Mouse (Mus musculus) liver, embryonic 13.5 days (tissue): Measurements from ENCODE around the gene Fam219b. TPM values are rescaled to one million over a fixed set of nuclear protein-coding genes. Genes with fewer than 3 reads are reported as not detected.

Experiments used
- ATAC-seq: fragments of 200-750 bp; cut with Nextera tagmentation; 2 replicates; pipeline ENCODE4 v1.8.0; 2017; ENCODE audit warnings: low read depth, mild to moderate bottlenecking, moderate number of reproducible peaks, moderate library complexity
- DNase-seq: peaks from one replicate; pipeline ENCODE4 v3.0.0; 2022
- H3K27ac ChIP-seq: fragments of 300-500 bp; sonication (generic); 2 replicates; pipeline ENCODE4 v1.5.1; 2015; ENCODE audit warnings: moderate library complexity, mild to moderate bottlenecking, inconsistent platforms
- H3K27me3 ChIP-seq: fragments of 300-500 bp; sonication (generic); 2 replicates; pipeline ENCODE4 v1.6.1; 2015; ENCODE audit warnings: mild to moderate bottlenecking, inconsistent platforms
- H3K36me3 ChIP-seq: fragments of 300-500 bp; sonication (generic); 2 replicates; pipeline ENCODE4 v1.6.1; 2015; ENCODE audit warnings: mild to moderate bottlenecking, inconsistent platforms
- H3K4me1 ChIP-seq: fragments of 300-500 bp; sonication (generic); replicated peaks from 2 replicates; pipeline ENCODE4 v1.6.1; 2015; ENCODE audit warnings: inconsistent platforms
- H3K4me2 ChIP-seq: fragments of 300-500 bp; sonication (generic); 2 replicates; pipeline ENCODE4 v1.6.1; 2015; ENCODE audit warnings: inconsistent platforms, mild to moderate bottlenecking, moderate library complexity
- H3K4me3 ChIP-seq: fragments of 300-500 bp; sonication (generic); replicated peaks from 2 replicates; pipeline ENCODE4 v1.5.1; 2015; ENCODE audit warnings: mild to moderate bottlenecking, inconsistent platforms
- H3K9ac ChIP-seq: fragments of 300-500 bp; sonication (generic); 2 replicates; pipeline ENCODE4 v1.6.1; 2015; ENCODE audit warnings: mild to moderate bottlenecking, inconsistent platforms
- H3K9me3 ChIP-seq: fragments of 300-500 bp; sonication (generic); replicated peaks from 2 replicates; pipeline ENCODE4 v1.6.1; 2016; ENCODE audit warnings: inconsistent platforms
- WGBS: fragments of 180-500 bp; shearing (Covaris S2); methylation state at CpG from one replicate; pipeline ENCODE4 v1.1.7; 2015; ENCODE audit not compliant: insufficient replicate concordance; 5-methylcytosine and 5-hydroxymethylcytosine counted together
- polyA plus RNA-seq: library from polyadenylated mRNA; unstranded; fragments of >200 nt; fragmentation: Nextera tagmentation; extraction: Ambion mirVana; gene quantifications from 2 replicates; pipeline ENCODE4 v1.2.1, GENCODE M21; 2015

The Fam219b gene
- polyA plus RNA-seq, 1 experiment from 2014 or later, result 8.2 TPM

- Histone ChIP-seq H3K4me3 (peak overlapping the region; percentile 50; the same call in 1 of the 2 replicates), H3K4me1 (peaks cover 48% of the 10 kb centered on the region)
- no peak for ATAC-seq
These were observed 32.4 kb upstream of the Fam219b start for GRCm38 (mm10) chr9:57504891-57505290.

GRCm38 (mm10) chr9:57505700-57506099 is 31.6 kb upstream of the Fam219b start:
- under 1% methylated on average over 8 of the region's 8 CpGs for WGBS
- ATAC-seq (peak; percentile 99), DNase-seq (peak; percentile 86)
- H3K36me3 ChIP-seq, result no peaks in the 10 kb centered on the region
- H3K4me2 ChIP-seq, result peak overlapping the region; percentile 37
- no peaks in the 10 kb centered on the region for H3K9me3 ChIP-seq
- peaks cover 52% of the 10 kb centered on the region for H3K4me1 ChIP-seq
- H3K27me3 ChIP-seq, result peaks cover 85% of the 10 kb centered on the region
- 0 out of 2 replicates have a peak overlapping the region, but pooled peaks have one; percentile 7 for H3K4me3 ChIP-seq
- no peak overlapping the region for H3K9ac ChIP-seq
- 0 out of 2 replicates have a peak overlapping the region, but pooled peaks have one; percentile 18 for H3K27ac ChIP-seq

More at GRCm38 (mm10) chr9:57504891-57505290, 32.4 kb upstream of the Fam219b start:
- Histone ChIP-seq H3K36me3 (no peaks in the 10 kb centered on the region), H3K4me2 (peak overlapping the region; percentile 69), H3K27me3 (peaks cover 85% of the 10 kb centered on the region), H3K9me3 (no peaks in the 10 kb centered on the region), H3K9ac (no peak overlapping the region), H3K27ac (no peak overlapping the region)
- WGBS, result 39% methylated on average over 10 of the region's 10 CpGs
- DNase-seq, result no peak

GRCm38 (mm10) chr9:57510577-57510976 is 26.8 kb upstream of the Fam219b start:
- no peak overlapping the region for H3K27ac ChIP-seq
- H3K4me1 ChIP-seq, result peaks cover 25% of the 10 kb centered on the region
- no peak overlapping the region for H3K4me3 ChIP-seq
- H3K9me3 ChIP-seq, result no peaks in the 10 kb centered on the region
- WGBS, result 37% methylated on average over 2 of the region's 2 CpGs
- H3K27me3 ChIP-seq, result peaks cover 43% of the 10 kb centered on the region
- no peak overlapping the region for H3K9ac ChIP-seq
- no peak overlapping the region for H3K4me2 ChIP-seq
- ATAC-seq, result no peak
- H3K36me3 ChIP-seq, result no peaks in the 10 kb centered on the region
- DNase-seq, result no peak

- ATAC-seq, result no peak
- no peak overlapping the region for H3K9ac ChIP-seq
- H3K9me3 ChIP-seq, result no peaks in the 10 kb centered on the region
- peaks cover 6% of the 10 kb centered on the region; the same call in 1 of the 2 replicates for H3K27me3 ChIP-seq
- H3K27ac ChIP-seq, result no peak overlapping the region
- peaks cover 11% of the 10 kb centered on the region for H3K4me1 ChIP-seq
- no peaks in the 10 kb centered on the region for H3K36me3 ChIP-seq
- H3K4me2 ChIP-seq, result no peak overlapping the region
- peak; percentile 51 for DNase-seq
- H3K4me3 ChIP-seq, result no peak overlapping the region
- WGBS, result 4% methylated on average over 3 of the region's 3 CpGs
These were observed 20.2 kb upstream of the Fam219b start for GRCm38 (mm10) chr9:57517113-57517512.

- Histone ChIP-seq H3K36me3 (no peaks in the 10 kb centered on the region), H3K4me3 (peak overlapping the region; percentile 93), H3K4me2 (peak overlapping the region; percentile 82), H3K27me3 (no peaks in the 10 kb centered on the region), H3K9me3 (no peaks in the 10 kb centered on the region), H3K27ac (peak overlapping the region; percentile 64), H3K9ac (peak overlapping the region; percentile 69), H3K4me1 (peaks cover 43% of the 10 kb centered on the region)
- ATAC-seq (peak; percentile 10), DNase-seq (no peak)
- WGBS, result 26% methylated on average over 16 of the region's 16 CpGs
These were observed 16.8 kb upstream of the Fam219b start for GRCm38 (mm10) chr9:57520375-57521055.

GRCm38 (mm10) chr9:57521056-57521911 is 16.0 kb upstream of the Fam219b start, which contains the start of gene Cox5a:
Gene Cox5a (plus strand): TSS chr9:57521274.
- peak within 1 kb of the TSS; percentile 97 for H3K27ac ChIP-seq
- under 1% methylated on average over 94 of the region's 95 CpGs for WGBS
- no peaks in the 10 kb centered on the region for H3K9me3 ChIP-seq
- peak; percentile 98 for ATAC-seq
- no peaks in the 10 kb centered on the region for H3K27me3 ChIP-seq
- peak within 1 kb of the TSS; percentile 93 for H3K4me3 ChIP-seq
- H3K4me1 ChIP-seq, result peaks cover 49% of the 10 kb centered on the region
- peak within 1 kb of the TSS; percentile 82 for H3K4me2 ChIP-seq
- DNase-seq, result peak; percentile 89
- peak within 1 kb of the TSS; percentile 98 for H3K9ac ChIP-seq
- H3K36me3 ChIP-seq, result no peaks in the 10 kb centered on the region

- Histone ChIP-seq H3K27ac (peak overlapping the region; percentile 97), H3K9me3 (no peaks in the 10 kb centered on the region), H3K4me2 (peak overlapping the region; percentile 82), H3K36me3 (no peaks in the 10 kb centered on the region), H3K4me3 (peak overlapping the region; percentile 93), H3K4me1 (peaks cover 55% of the 10 kb centered on the region), H3K9ac (peak overlapping the region; percentile 98), H3K27me3 (no peaks in the 10 kb centered on the region)
- ATAC-seq (no peak), DNase-seq (no peak)
- 30% methylated on average over 7 of the region's 7 CpGs for WGBS
These were observed 15.0 kb upstream of the Fam219b start for GRCm38 (mm10) chr9:57522114-57522860.

- WGBS, result 55% methylated on average over 4 of the region's 4 CpGs
- ATAC-seq (no peak), DNase-seq (no peak)
- H3K4me3 ChIP-seq, result peak overlapping the region; percentile 93
- no peaks in the 10 kb centered on the region for H3K9me3 ChIP-seq
- no peaks in the 10 kb centered on the region for H3K27me3 ChIP-seq
- peak overlapping the region; percentile 82 for H3K4me2 ChIP-seq
- peak overlapping the region; percentile 97; the same call in 1 of the 2 replicates for H3K27ac ChIP-seq
- peaks cover 55% of the 10 kb centered on the region for H3K4me1 ChIP-seq
- no peaks in the 10 kb centered on the region for H3K36me3 ChIP-seq
- H3K9ac ChIP-seq, result peak overlapping the region; percentile 98
These were observed 14.5 kb upstream of the Fam219b start for GRCm38 (mm10) chr9:57522861-57523246.

- ATAC-seq (no peak), DNase-seq (no peak)
- no peak overlapping the region for H3K9ac ChIP-seq
- H3K36me3 ChIP-seq, result 0 out of 2 replicates have a peak, but pooled peaks cover 3% of the 10 kb centered on the region
- H3K4me1 ChIP-seq, result peaks cover 55% of the 10 kb centered on the region
- no peaks in the 10 kb centered on the region for H3K9me3 ChIP-seq
- no peak overlapping the region for H3K4me3 ChIP-seq
- WGBS, result 59% methylated on average over 1 of the region's 1 CpGs
- no peak overlapping the region for H3K4me2 ChIP-seq
- no peaks in the 10 kb centered on the region for H3K27me3 ChIP-seq
- H3K27ac ChIP-seq, result no peak overlapping the region
These were observed 13.6 kb upstream of the Fam219b start for GRCm38 (mm10) chr9:57523754-57524153.

- ATAC-seq (no peak), DNase-seq (no peak)
- Histone ChIP-seq H3K4me1 (peaks cover 55% of the 10 kb centered on the region), H3K36me3 (peaks cover 10% of the 10 kb centered on the region; the same call in 1 of the 2 replicates), H3K4me3 (no peak overlapping the region), H3K9ac (no peak overlapping the region), H3K27ac (no peak overlapping the region), H3K27me3 (no peaks in the 10 kb centered on the region), H3K4me2 (no peak overlapping the region), H3K9me3 (no peaks in the 10 kb centered on the region)
These were observed 12.9 kb upstream of the Fam219b start for GRCm38 (mm10) chr9:57524439-57524838.

GRCm38 (mm10) chr9:57525516-57525915 is 11.8 kb upstream of the Fam219b start:
- Histone ChIP-seq H3K4me3 (no peak overlapping the region), H3K9me3 (no peaks in the 10 kb centered on the region), H3K4me2 (no peak overlapping the region), H3K4me1 (peaks cover 52% of the 10 kb centered on the region), H3K36me3 (peaks cover 19% of the 10 kb centered on the region; the same call in 1 of the 2 replicates), H3K27me3 (no peaks in the 10 kb centered on the region), H3K27ac (0 out of 2 replicates have a peak overlapping the region, but pooled peaks have one; percentile 24), H3K9ac (no peak overlapping the region)
- 74% methylated on average over 2 of the region's 2 CpGs for WGBS
- DNase-seq, result no peak
- ATAC-seq, result no peak
